Mouse (Mus musculus) intestine, embryonic 14.5 days (tissue): ENCODE measurements around the gene Prr5l. TPM values are rescaled to one million over a fixed set of nuclear protein-coding genes. Genes with fewer than 3 reads are reported as not detected.

Experiments used
- ATAC-seq: fragments of 200-750 bp; cut with Nextera tagmentation; replicated peaks from 2 replicates; pipeline ENCODE4 v1.8.0; 2017; ENCODE audit warnings: low read depth, moderate number of reproducible peaks, moderate TSS enrichment, moderate library complexity; ENCODE audit not compliant: low FRiP score, low TSS enrichment
- DNase-seq: peaks from one replicate; pipeline ENCODE4 v3.0.0-alpha.2; 2018; ENCODE audit warnings: low spot score
- H3K27ac ChIP-seq: fragments of 300-500 bp; sonication (generic); 2 replicates; pipeline ENCODE4 v1.5.1; 2014; ENCODE audit warnings: low read depth, mild to moderate bottlenecking, control low read depth
- H3K27me3 ChIP-seq: fragments of 300-500 bp; sonication (generic); replicated peaks from 2 replicates; pipeline ENCODE4 v1.6.1; 2014; ENCODE audit warnings: low read length, control low read depth; ENCODE audit not compliant: control insufficient read depth, insufficient read depth
- H3K36me3 ChIP-seq: fragments of 300-500 bp; sonication (generic); 2 replicates; pipeline ENCODE4 v1.6.1; 2014; ENCODE audit warnings: low read length, control low read depth; ENCODE audit not compliant: control insufficient read depth, insufficient read depth
- H3K4me1 ChIP-seq: fragments of 300-500 bp; sonication (generic); replicated peaks from 2 replicates; pipeline ENCODE4 v1.6.1; 2014; ENCODE audit warnings: low read length, control low read depth, mixed read lengths; ENCODE audit not compliant: control insufficient read depth, insufficient read depth
- H3K4me2 ChIP-seq: fragments of 300-500 bp; sonication (generic); 2 replicates; pipeline ENCODE4 v1.6.1; 2014; ENCODE audit warnings: low read length
- H3K4me3 ChIP-seq: fragments of 300-500 bp; sonication (generic); 2 replicates; pipeline ENCODE4 v1.5.1; 2014; ENCODE audit warnings: low read depth, low read length, control low read depth, mixed read lengths
- H3K9ac ChIP-seq: fragments of 300-500 bp; sonication (generic); 2 replicates; pipeline ENCODE4 v1.6.1; 2014; ENCODE audit warnings: mild to moderate bottlenecking, low read length
- H3K9me3 ChIP-seq: fragments of 300-500 bp; sonication (generic); 2 replicates; pipeline ENCODE4 v1.6.1; 2016; ENCODE audit warnings: low read length, control low read depth; ENCODE audit not compliant: control insufficient read depth
- WGBS: fragments of 180-500 bp; shearing (Covaris S2); extraction: QIAGEN DNeasy Blood & Tissue Kit; methylation state at CpG from one replicate; pipeline ENCODE4 v1.1.7; 2014; 5-methylcytosine and 5-hydroxymethylcytosine counted together
- polyA plus RNA-seq: library from polyadenylated mRNA; unstranded; fragments of >200 nt; fragmentation: Nextera tagmentation; extraction: Ambion mirVana; gene quantifications from 2 replicates; pipeline ENCODE4 v1.2.1, GENCODE M21; 2014

Gene Prr5l
- polyA plus RNA-seq, 1 experiment from 2014 or later = 11.3 TPM

DNA sequence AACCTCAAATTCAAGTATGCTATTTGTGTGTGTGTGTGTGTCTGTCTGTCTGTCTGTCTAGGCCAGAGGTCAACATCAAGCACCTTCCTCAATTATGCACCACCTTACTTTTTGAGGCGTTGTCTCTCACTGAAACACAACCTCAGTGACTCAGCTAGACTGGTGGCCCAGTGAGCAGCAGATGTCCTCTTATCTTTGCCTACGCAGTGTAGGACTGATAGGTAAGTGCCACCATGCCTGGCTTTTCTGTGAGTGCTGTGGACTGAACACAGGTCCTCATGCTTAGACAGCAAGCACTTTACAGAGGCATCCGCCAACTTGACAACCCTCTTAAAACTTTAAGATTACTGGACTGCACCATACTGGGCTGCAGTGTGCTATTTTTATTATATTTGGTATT lies 214.1 kb downstream of the Prr5l start:
- Histone ChIP-seq H3K9ac (no peak overlapping the region), H3K36me3 (no peaks in the 10 kb centered on the region), H3K27me3 (no peaks in the 10 kb centered on the region), H3K4me3 (no peak overlapping the region), H3K27ac (no peak overlapping the region), H3K4me1 (no peaks in the 10 kb centered on the region), H3K4me2 (no peak overlapping the region), H3K9me3 (no peaks in the 10 kb centered on the region)
- DNase-seq (no peak), ATAC-seq (no peak)
- 90% methylated on average over 3 of the region's 3 CpGs for WGBS

GRCm38 (mm10) chr2:101665703-101666092 lies 217.1 kb downstream of the Prr5l start:
- H3K4me2 ChIP-seq = no peak overlapping the region
- no peak overlapping the region for H3K9ac ChIP-seq
- ATAC-seq (no peak), DNase-seq (no peak)
- no peak overlapping the region for H3K4me3 ChIP-seq
- H3K9me3 ChIP-seq = no peaks in the 10 kb centered on the region
- no peak overlapping the region for H3K27ac ChIP-seq
- H3K4me1 ChIP-seq = no peaks in the 10 kb centered on the region
- H3K36me3 ChIP-seq = no peaks in the 10 kb centered on the region
- H3K27me3 ChIP-seq = no peaks in the 10 kb centered on the region
- 90% methylated on average over 3 of the region's 3 CpGs for WGBS

- peak; percentile 73 for DNase-seq
- no peak overlapping the region for H3K27ac ChIP-seq
These were observed 217.6 kb downstream of the Prr5l start for GRCm38 (mm10) chr2:101665058-101665702.

More at GRCm38 (mm10) chr2:101665058-101665702, 217.6 kb downstream of the Prr5l start:
- no peaks in the 10 kb centered on the region for H3K9me3 ChIP-seq
- no peaks in the 10 kb centered on the region for H3K36me3 ChIP-seq
- no peaks in the 10 kb centered on the region for H3K27me3 ChIP-seq
- 23% methylated on average over 9 of the region's 9 CpGs for WGBS
- ATAC-seq = peak; percentile 50
- H3K4me2 ChIP-seq = no peak overlapping the region
- H3K4me1 ChIP-seq = no peaks in the 10 kb centered on the region
- no peak overlapping the region for H3K4me3 ChIP-seq
- H3K9ac ChIP-seq = no peak overlapping the region

Other genes starting within 250 kb of the Prr5l start
- gene Rag1, start 233.5 kb downstream of the Prr5l start, polyA plus RNA-seq = not detected in 2 replicates
- gene B230118H07Rik, start 233.5 kb downstream of the Prr5l start, polyA plus RNA-seq = 52.3 and 64.4 TPM in 2 replicates
- 14.1 and 15.6 TPM in 2 replicates for gene Traf6, start 204.6 kb downstream of the Prr5l start, polyA plus RNA-seq
- gene Commd9, start 3.2 kb upstream of the Prr5l start, polyA plus RNA-seq = 58.0 and 63.4 TPM in 2 replicates